Mouse (Mus musculus) embryonic facial prominence, embryonic 12.5 days (tissue): Measurements from ENCODE around the gene Slc5a5. TPM values are rescaled to one million over a fixed set of nuclear protein-coding genes. Genes with fewer than 3 reads are reported as not detected.
A peak's percentile ranks its signal among the peaks of the same experiment; 100 is the strongest.

Experiments used
- ATAC-seq: fragments of 200-750 bp; cut with Nextera tagmentation; 2 replicates; pipeline ENCODE4 v1.8.0; 2017; ENCODE audit not compliant: insufficient number of reproducible peaks, insufficient read depth, low FRiP score, low TSS enrichment
- H3K27ac ChIP-seq: fragments of 300-500 bp; sonication (generic); 2 replicates; pipeline ENCODE4 v1.5.1; 2016; ENCODE audit warnings: mild to moderate bottlenecking
- H3K27me3 ChIP-seq: fragments of 300-500 bp; sonication (generic); 2 replicates; pipeline ENCODE4 v1.6.1; 2016; ENCODE audit warnings: mild to moderate bottlenecking, moderate library complexity
- H3K36me3 ChIP-seq: fragments of 300-500 bp; sonication (generic); 2 replicates; pipeline ENCODE4 v1.6.1; 2016; ENCODE audit warnings: mild to moderate bottlenecking
- H3K4me1 ChIP-seq: fragments of 300-500 bp; sonication (generic); 2 replicates; pipeline ENCODE4 v1.6.1; 2016
- H3K4me2 ChIP-seq: fragments of 300-500 bp; sonication (generic); replicated peaks from 2 replicates; pipeline ENCODE4 v1.6.1; 2016; ENCODE audit warnings: mild to moderate bottlenecking, moderate library complexity
- H3K4me3 ChIP-seq: fragments of 300-500 bp; sonication (generic); 2 replicates; pipeline ENCODE4 v1.5.1; 2016; ENCODE audit warnings: mild to moderate bottlenecking
- H3K9ac ChIP-seq: fragments of 300-500 bp; sonication (generic); 2 replicates; pipeline ENCODE4 v1.6.1; 2016; ENCODE audit warnings: mild to moderate bottlenecking, moderate library complexity
- H3K9me3 ChIP-seq: fragments of 300-500 bp; sonication (generic); 2 replicates; pipeline ENCODE4 v1.6.1; 2016; ENCODE audit warnings: mild to moderate bottlenecking, moderate library complexity
- WGBS: fragments of 180-500 bp; shearing (Covaris S2); methylation state at CpG from one replicate; pipeline ENCODE4 v1.1.7; 2016; 5-methylcytosine and 5-hydroxymethylcytosine counted together
- polyA plus RNA-seq: library from polyadenylated mRNA; unstranded; fragments of >200 nt; fragmentation: Nextera tagmentation; extraction: Ambion mirVana; gene quantifications from 2 replicates; pipeline ENCODE4 v1.2.1, GENCODE M21; 2016

The Slc5a5 gene
- polyA plus RNA-seq, 1 experiment from 2014 or later: 0.20 TPM

- Histone ChIP-seq H3K36me3 (peaks cover 49% of the 10 kb centered on the region), H3K4me2 (no peak overlapping the region), H3K27ac (no peak overlapping the region), H3K27me3 (no peaks in the 10 kb centered on the region), H3K4me3 (no peak overlapping the region), H3K9me3 (no peaks in the 10 kb centered on the region), H3K4me1 (no peaks in the 10 kb centered on the region), H3K9ac (no peak overlapping the region)
- 89% methylated on average over 9 of the region's 9 CpGs for WGBS
- ATAC-seq: no peak
Observed at GRCm38 (mm10) chr8:70920049-70920922, 27.7 kb upstream of the Slc5a5 start.

GRCm38 (mm10) chr8:70914704-70915103, 22.1 kb upstream of the Slc5a5 start:
- H3K27ac ChIP-seq: no peak overlapping the region
- H3K9ac ChIP-seq: no peak overlapping the region
- no peak for ATAC-seq
- H3K4me2 ChIP-seq: no peak overlapping the region
- peaks cover 90% of the 10 kb centered on the region for H3K36me3 ChIP-seq
- no peak overlapping the region for H3K4me3 ChIP-seq
- no peaks in the 10 kb centered on the region for H3K9me3 ChIP-seq
- WGBS: 91% methylated on average over 17 of the region's 17 CpGs
- H3K27me3 ChIP-seq: no peaks in the 10 kb centered on the region
- H3K4me1 ChIP-seq: no peaks in the 10 kb centered on the region

GRCm38 (mm10) chr8:70913523-70913922, 21.0 kb upstream of the Slc5a5 start:
- 95% methylated on average over 26 of the region's 26 CpGs for WGBS
- Histone ChIP-seq H3K27ac (no peak overlapping the region), H3K9ac (no peak overlapping the region), H3K9me3 (no peaks in the 10 kb centered on the region), H3K4me3 (no peak overlapping the region), H3K27me3 (no peaks in the 10 kb centered on the region), H3K4me1 (no peaks in the 10 kb centered on the region), H3K4me2 (no peak overlapping the region), H3K36me3 (peaks cover 81% of the 10 kb centered on the region)
- no peak for ATAC-seq

GRCm38 (mm10) chr8:70912955-70913354, 20.4 kb upstream of the Slc5a5 start:
- no peaks in the 10 kb centered on the region for H3K9me3 ChIP-seq
- no peak overlapping the region for H3K27ac ChIP-seq
- no peak overlapping the region for H3K9ac ChIP-seq
- H3K4me1 ChIP-seq: no peaks in the 10 kb centered on the region
- no peak for ATAC-seq
- peaks cover 76% of the 10 kb centered on the region for H3K36me3 ChIP-seq
- no peak overlapping the region for H3K4me2 ChIP-seq
- no peaks in the 10 kb centered on the region for H3K27me3 ChIP-seq
- H3K4me3 ChIP-seq: no peak overlapping the region
- 94% methylated on average over 30 of the region's 30 CpGs for WGBS

GRCm38 (mm10) chr8:70911596-70911995, 19.0 kb upstream of the Slc5a5 start:
- H3K27ac ChIP-seq: no peak overlapping the region
- H3K4me3 ChIP-seq: no peak overlapping the region
- no peak overlapping the region for H3K4me2 ChIP-seq
- 78% methylated on average over 5 of the region's 5 CpGs for WGBS
- no peaks in the 10 kb centered on the region for H3K27me3 ChIP-seq
- 0 out of 2 replicates have a peak, but pooled peaks cover 5% of the 10 kb centered on the region for H3K4me1 ChIP-seq
- no peaks in the 10 kb centered on the region for H3K9me3 ChIP-seq
- no peak overlapping the region for H3K9ac ChIP-seq
- peaks cover 62% of the 10 kb centered on the region for H3K36me3 ChIP-seq
- ATAC-seq: no peak

- Histone ChIP-seq H3K27ac (no peak overlapping the region), H3K36me3 (peaks cover 21% of the 10 kb centered on the region), H3K4me2 (no peak overlapping the region), H3K4me3 (no peak overlapping the region), H3K27me3 (0 out of 2 replicates have a peak, but pooled peaks cover 7% of the 10 kb centered on the region), H3K4me1 (peaks cover 10% of the 10 kb centered on the region; the same call in 1 of the 2 replicates), H3K9ac (no peak overlapping the region), H3K9me3 (no peaks in the 10 kb centered on the region)
- WGBS: 87% methylated on average over 2 of the region's 2 CpGs
- no peak for ATAC-seq
Observed at GRCm38 (mm10) chr8:70907518-70907917, 15.0 kb upstream of the Slc5a5 start.

GRCm38 (mm10) chr8:70905831-70906736, 13.5 kb upstream of the Slc5a5 start, which contains the start of gene Map1s:
Gene Map1s, plus strand, starts transcription at chr8:70905932.
- H3K36me3 ChIP-seq: peaks cover 7% of the 10 kb centered on the region
- H3K4me2 ChIP-seq: peak within 1 kb of the TSS; percentile 89
- 0 out of 2 replicates have a peak, but pooled peaks cover 7% of the 10 kb centered on the region for H3K27me3 ChIP-seq
- under 1% methylated on average over 84 of the region's 86 CpGs for WGBS
- H3K4me1 ChIP-seq: peaks cover 10% of the 10 kb centered on the region; the same call in 1 of the 2 replicates
- peak within 1 kb of the TSS; percentile 90 for H3K4me3 ChIP-seq
- no peaks in the 10 kb centered on the region for H3K9me3 ChIP-seq
- H3K27ac ChIP-seq: peak within 1 kb of the TSS; percentile 92
- peak; percentile 89 for ATAC-seq
- peak within 1 kb of the TSS; percentile 88 for H3K9ac ChIP-seq

GRCm38 (mm10) chr8:70905463-70905830, 12.9 kb upstream of the Slc5a5 start:
- 0 out of 2 replicates have a peak, but pooled peaks cover 3% of the 10 kb centered on the region for H3K36me3 ChIP-seq
- peak overlapping the region; percentile 89 for H3K4me2 ChIP-seq
- H3K27me3 ChIP-seq: 0 out of 2 replicates have a peak, but pooled peaks cover 7% of the 10 kb centered on the region
- H3K27ac ChIP-seq: peak overlapping the region; percentile 92
- peaks cover 10% of the 10 kb centered on the region; the same call in 1 of the 2 replicates for H3K4me1 ChIP-seq
- WGBS: 17% methylated on average over 8 of the region's 8 CpGs
- peak; percentile 13; the same call in 1 of the 2 replicates for ATAC-seq
- peak overlapping the region; percentile 90 for H3K4me3 ChIP-seq
- no peaks in the 10 kb centered on the region for H3K9me3 ChIP-seq
- H3K9ac ChIP-seq: peak overlapping the region; percentile 88

- H3K27me3 ChIP-seq: 0 out of 2 replicates have a peak, but pooled peaks cover 7% of the 10 kb centered on the region
- no peak overlapping the region for H3K4me2 ChIP-seq
- H3K4me3 ChIP-seq: no peak overlapping the region
- H3K27ac ChIP-seq: no peak overlapping the region
- H3K4me1 ChIP-seq: peaks cover 10% of the 10 kb centered on the region; the same call in 1 of the 2 replicates
- ATAC-seq: no peak
- WGBS: 60% methylated on average over 4 of the region's 4 CpGs
- 0 out of 2 replicates have a peak, but pooled peaks cover 1% of the 10 kb centered on the region for H3K36me3 ChIP-seq
- H3K9me3 ChIP-seq: no peaks in the 10 kb centered on the region
- no peak overlapping the region for H3K9ac ChIP-seq
Observed at GRCm38 (mm10) chr8:70904532-70904931, 12.0 kb upstream of the Slc5a5 start.

- no peak overlapping the region for H3K4me2 ChIP-seq
- H3K9me3 ChIP-seq: no peaks in the 10 kb centered on the region
- H3K36me3 ChIP-seq: no peaks in the 10 kb centered on the region
- H3K9ac ChIP-seq: no peak overlapping the region
- no peak overlapping the region for H3K4me3 ChIP-seq
- no peak overlapping the region for H3K27ac ChIP-seq
- no peak for ATAC-seq
- H3K27me3 ChIP-seq: 0 out of 2 replicates have a peak, but pooled peaks cover 7% of the 10 kb centered on the region
- H3K4me1 ChIP-seq: peaks cover 13% of the 10 kb centered on the region
Observed at GRCm38 (mm10) chr8:70903582-70903981, 11.0 kb upstream of the Slc5a5 start.

- no peak overlapping the region for H3K27ac ChIP-seq
- H3K4me2 ChIP-seq: no peak overlapping the region
- no peak overlapping the region for H3K9ac ChIP-seq
- WGBS: 40% methylated on average over 4 of the region's 4 CpGs
- no peak overlapping the region for H3K4me3 ChIP-seq
- no peaks in the 10 kb centered on the region for H3K36me3 ChIP-seq
- 0 out of 2 replicates have a peak, but pooled peaks cover 7% of the 10 kb centered on the region for H3K27me3 ChIP-seq
- no peaks in the 10 kb centered on the region for H3K9me3 ChIP-seq
- H3K4me1 ChIP-seq: peaks cover 18% of the 10 kb centered on the region
- no peak for ATAC-seq
Observed at GRCm38 (mm10) chr8:70903112-70903511, 10.6 kb upstream of the Slc5a5 start.
